Mouse (Mus musculus) kidney, postnatal 10 days (tissue): ENCODE data around the gene Bmt2.

ENCODE experiments used
- DNase-seq: peaks from one replicate; pipeline ENCODE4 v3.0.0; 2021; ENCODE audit warnings: mixed read lengths

Gene Bmt2

DNA sequence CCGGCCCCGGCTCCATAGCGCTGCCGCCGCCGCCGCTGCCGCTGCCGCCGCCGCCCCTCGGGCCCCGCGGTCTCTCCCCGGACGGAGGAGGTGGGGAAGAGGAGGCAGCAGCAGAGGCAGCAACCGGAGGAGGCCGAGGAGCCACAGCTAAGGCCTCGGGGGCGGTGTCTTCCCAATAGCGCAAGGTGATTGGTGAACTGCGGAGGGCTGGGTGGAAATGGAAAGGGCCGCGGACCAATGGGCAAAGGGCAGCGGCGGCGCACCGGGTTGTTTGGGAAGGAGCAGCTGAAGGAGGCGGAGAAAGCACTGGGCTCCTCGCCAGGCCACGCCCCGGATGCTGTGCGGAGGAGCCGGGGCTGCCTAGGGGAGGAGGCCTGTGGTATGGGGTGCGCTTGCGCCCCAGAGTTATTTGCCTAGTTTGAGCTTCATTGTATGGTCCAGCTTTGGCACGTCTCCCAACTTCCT is at the start of gene Bmt2:
TSS of gene Bmt2 (minus strand) at position 149 of the 465 bp plus-strand sequence.
- DNase-seq = peak; percentile 100

DNA sequence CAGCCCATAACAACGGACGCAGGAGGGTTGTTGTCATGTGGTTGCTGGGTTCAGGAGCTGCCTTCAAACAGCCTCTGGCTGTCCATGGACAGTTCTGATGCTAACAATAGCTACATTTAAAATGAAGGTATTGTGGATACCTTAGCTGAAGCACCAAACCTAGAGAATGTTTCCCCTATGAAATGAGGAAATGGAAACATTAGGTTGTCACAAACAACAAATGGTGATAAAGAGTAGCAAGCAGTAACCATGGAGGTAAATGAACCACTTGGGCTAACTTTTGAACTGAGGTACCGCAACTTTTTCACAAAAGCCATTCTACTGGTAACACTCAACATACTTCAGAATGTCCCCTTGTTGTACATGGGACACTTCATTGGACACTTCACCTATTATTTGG is 44.4 kb upstream of the Bmt2 start:
- DNase-seq = no peak

DNA sequence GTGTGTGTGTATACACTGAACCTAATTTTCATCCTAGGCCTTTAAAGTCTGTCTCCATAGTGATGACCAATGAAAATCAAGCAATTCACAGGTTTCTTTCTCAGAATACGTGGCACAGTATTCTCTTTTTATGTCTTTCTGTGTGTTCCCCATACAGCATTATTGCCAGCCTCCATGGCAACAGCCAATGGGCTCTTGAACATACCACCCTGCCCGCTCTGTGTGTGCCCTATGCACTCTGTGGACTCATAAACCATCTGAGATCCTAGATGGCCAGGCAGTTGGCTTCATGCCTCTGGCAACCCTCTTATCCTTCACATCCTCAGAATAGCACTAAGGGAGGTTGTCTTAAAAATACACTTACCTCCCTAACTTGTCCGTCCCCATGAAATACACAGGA is 37.1 kb upstream of the Bmt2 start:
- no peak for DNase-seq

DNA sequence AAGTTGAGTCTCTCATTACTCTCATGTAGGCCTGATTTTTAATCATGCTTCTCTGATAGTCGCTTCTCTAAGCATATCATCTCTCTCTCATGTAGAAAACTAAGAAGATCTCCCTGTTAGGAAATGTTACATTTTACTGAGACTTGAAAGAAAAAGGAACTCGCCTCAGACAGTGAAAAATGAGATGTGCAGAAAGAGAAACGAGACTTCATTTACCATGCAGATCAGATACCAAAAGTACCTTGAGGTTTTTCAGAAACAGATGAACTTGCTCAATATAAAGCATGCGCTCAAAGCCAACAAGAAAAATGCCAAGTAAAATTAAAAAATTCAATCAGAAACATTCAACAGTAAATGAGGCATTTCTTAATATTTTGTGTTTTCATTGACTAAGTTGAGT is 19.1 kb upstream of the Bmt2 start:
- no peak for DNase-seq

DNA sequence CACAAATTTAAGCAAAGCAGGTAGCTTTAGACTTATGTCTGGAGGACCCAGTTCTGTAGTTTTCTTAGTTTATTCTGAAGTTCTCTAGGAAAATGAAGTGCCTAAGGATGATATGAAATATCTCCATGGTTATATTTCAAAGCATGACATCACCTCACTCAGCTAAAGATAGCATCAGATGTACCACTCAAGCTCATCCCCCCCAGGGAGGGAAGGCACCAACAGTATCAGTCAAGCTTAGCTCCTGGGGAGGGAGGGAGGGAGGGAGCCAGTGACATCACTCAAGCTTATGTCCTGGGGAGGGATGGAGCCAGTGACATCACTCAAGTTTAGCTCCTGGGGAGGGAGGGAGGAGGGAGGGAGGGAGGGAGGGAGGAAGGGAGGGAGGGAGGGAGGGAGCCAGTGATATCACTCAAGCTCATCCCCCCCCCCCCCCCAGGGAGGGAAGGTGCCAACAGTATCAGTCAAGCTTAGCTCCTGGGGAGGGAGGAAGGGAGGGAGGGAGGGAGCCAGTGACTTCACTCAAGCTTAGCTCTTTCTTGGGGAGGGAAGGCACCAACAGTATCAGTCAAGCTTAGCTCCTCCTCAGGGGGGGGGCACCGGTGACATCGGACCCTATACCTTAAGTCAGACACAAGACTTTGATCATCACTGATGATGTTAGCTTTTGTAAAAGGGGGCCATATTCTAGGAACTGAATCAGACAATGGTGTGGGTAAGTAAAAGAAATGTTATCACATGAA is 17.5 kb upstream of the Bmt2 start:
- no peak for DNase-seq

DNA sequence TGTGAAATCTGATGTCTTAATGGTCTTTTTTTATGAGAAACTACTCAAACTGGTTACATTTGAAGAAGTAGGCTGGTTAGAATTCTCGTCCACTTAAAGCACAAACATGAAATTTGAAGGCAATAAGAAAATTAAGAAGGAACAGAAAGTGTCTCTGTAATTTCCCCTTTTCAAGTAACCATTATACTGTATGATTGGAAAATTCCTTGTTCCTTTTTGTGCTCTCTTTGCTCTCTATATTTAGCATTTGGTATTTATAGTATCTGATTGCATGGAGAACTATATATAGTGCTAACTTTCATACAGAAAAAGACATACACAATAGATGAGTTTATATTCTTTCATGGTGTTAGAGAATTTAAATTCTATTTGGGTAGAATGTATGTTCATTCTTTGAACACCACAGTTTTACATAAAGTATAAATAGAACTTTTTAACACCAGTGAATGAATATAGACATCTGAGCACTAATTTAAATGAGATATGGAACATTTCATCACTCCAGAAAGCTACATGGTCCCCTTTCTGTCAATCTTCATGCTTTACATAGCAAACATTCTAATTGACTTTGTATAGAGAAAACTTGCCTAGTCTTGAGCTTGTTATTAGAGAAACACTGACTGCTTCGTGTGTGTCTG is 14.0 kb upstream of the Bmt2 start:
- DNase-seq = no peak

DNA sequence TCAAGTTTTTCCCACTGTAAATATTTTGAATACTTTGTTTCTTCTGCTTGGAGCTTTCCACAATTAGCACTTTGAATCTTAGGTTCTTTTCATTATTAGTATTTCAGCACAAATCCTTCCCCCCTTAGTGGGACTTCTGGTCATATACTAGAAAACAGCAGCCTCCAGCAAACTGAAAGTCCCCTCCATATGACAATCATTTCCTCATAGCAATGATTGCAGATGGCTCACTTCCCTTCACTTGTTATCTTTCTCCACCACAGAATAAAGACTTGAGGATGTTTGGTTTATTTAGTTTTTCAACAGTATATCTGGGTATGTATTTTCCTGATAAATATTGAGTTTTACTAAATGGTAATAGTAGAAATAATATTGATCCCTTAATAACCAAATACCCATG is 12.6 kb upstream of the Bmt2 start:
- DNase-seq = no peak

DNA sequence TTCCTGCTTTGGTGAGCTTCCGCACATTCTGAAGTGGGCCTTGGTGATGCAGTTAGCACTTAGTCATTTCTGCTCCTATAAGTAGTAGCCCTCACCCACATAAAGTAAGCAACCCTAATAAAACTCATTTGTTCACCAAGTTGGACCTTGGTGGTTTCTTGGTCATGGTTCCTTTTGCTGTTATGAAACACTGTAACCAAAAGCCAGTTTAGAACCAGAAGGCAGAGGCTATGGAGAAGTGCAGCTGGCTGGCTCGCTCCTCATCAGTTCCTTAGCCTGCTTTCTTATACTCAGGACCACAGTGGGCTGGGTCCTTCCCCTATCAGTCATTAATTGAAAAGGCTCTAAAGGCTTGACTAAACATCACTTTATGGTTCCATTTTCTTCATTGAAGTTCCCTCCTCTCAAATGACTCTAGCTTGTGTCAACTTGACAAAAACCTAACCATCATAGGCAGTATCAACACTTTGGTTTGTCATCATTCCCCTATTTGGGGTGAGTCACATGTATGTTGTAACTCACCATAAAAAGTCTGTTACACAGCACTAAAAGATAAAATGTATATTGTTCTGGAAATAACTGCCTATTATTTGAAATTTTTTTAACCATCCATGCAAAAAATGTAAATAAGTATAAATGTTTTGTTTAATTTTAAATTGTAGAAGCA is 6.3 kb upstream of the Bmt2 start:
- DNase-seq = no peak

DNA sequence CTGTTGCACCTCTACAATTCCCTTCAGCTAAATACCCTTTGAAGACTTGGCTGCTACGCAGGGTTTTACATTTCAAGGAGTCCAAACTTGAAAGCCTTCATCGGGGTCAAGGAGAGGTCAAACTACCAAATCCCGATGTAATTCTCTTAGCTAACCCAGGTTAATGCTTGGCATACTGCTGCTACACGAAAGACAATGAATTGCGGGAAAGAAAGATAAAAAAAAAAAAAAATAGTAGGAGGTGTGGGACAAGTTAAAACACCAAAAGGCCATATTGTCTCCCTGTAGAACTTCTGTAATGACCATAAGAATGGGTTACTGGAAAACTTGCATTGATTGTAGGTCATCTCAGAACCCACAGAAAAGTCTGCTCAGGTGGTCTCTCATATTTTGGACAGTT is 583 bp upstream of the Bmt2 start:
- no peak for DNase-seq

DNA sequence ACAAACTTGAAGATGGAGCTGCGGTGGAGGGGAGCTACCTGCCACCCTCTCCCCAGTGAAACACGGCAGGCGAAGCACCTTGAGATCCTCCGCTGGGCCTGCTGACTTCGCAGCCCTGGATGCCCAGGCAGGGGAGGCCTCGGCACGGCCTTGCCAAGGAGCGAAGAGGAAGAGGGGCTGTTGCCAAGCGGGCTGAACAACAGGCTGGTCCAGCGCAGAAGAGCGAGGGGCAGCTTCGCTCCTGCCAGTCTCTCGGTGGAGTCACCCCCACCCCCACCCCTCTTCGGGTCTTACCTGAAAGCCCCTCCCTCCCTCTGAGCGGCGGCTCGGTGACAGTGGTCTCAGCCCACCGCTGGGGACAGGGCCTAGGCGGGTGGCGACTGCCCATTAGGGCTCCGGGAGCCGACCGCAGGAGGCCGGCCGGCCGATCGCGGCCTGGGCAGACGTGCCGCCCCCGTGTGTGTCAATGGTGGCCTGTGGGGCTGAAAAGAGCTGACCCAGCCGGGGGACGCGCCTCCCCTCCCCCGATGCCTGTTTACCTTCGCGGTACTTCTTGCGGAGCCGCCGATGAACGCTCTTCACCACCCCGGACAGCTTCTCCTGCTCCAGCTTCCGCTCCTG is 515 bp downstream of the Bmt2 start:
- peak; percentile 66 for DNase-seq

DNA sequence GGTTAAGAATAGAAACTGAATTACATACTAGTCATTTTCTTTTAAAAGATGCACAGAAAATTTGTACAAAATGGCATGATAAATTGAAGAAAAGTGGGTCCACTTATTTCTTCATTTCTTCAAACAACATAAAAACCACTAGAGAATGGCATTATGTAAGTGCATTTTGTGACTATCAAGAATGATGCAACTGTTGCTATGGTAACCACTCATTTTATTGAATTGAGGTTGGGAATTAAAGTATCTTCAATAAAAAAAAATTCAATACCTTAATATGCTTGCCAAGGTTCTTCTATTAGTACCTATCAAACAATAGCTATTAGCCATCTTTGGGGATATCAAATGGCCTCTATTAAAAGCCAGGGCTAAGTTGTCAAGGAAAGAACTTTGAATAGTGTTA is 1.6 kb downstream of the Bmt2 start:
- no peak for DNase-seq

DNA sequence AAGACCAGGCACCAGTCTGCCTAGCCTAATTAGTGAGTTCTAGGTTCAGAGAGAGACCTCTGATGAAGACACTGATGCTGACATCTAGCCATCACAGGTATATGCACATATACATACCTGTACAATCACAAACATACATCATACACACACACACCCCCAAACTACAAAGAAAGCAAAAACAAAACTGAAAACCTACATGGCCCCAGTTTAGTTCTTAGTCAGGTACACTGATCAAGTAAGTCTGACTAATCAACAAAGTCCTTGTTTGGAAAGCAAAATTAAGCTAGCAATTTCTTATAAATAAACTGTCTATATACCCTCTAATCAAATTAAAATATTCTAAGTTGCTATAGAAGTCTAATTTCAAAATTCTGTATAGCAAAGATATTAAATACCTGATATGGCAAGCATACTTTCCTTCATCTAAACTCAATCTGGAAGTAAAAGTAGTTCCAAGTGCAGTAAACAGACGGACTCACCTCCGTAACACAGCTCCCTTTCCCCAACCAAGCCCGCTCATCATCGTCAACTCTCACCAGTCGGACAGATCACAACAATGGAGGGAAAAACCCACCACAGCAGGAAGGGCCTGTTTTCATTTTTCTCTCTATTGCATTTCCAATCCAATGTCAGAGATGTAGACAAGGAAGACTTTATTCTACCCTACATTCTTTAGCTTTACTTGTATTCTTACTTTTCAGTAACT is 3.0 kb downstream of the Bmt2 start:
- DNase-seq = no peak

DNA sequence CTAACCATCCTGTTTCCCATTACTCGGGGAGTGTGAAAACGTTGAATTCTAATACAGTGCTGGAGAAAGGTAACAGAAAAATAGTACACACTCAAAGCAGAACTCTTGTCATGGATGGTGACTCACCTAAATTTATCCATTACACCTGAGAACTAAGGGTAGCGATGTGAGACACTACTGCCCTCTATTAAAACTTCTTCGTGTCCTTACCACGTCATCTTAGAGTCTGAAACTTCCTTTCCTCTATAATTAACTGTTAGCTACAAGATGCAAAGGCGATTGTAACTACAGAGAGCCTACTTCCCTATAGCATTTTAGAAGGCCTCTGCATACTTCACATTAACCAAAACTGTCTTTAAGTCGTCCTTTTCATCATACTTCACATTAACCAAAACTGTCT is 12.1 kb downstream of the Bmt2 start:
- no peak for DNase-seq

DNA sequence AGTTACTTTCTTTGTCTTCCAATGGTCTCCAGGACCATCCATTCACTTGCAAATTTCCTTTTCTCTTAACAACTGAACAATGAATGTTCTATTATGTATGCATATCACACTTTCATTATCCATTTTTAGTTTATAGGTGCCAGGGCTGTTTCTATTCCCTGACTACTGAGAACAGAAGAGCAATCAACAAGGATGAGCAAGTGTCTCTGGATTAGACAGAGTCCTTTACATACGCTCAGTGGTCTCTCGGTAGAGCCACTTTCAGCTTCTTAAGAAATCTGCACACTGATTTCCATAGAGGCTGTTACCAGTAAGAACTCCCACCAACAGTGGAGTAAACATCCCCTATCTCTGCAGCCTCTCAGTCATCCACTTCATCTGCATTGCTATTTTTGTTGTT is 19.8 kb downstream of the Bmt2 start:
- DNase-seq = no peak

DNA sequence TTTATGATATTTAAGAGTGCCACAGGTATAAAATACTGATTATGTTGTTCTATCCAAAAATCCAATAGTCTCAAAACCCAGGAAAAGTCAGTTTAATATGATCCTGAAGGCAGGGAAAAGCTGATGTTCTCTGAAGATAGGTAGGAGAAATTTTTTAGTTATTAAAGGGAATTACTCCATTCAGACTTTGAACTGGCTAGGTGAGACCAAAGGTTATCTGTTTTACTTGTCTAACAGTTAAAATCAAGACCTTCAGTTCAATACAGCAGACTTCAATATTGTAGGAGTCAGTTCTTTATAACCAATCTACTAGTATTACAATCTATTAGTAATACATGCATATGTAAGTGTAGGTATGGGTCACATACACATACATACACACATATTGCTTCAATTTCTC is 23.7 kb downstream of the Bmt2 start:
- no peak for DNase-seq

DNA sequence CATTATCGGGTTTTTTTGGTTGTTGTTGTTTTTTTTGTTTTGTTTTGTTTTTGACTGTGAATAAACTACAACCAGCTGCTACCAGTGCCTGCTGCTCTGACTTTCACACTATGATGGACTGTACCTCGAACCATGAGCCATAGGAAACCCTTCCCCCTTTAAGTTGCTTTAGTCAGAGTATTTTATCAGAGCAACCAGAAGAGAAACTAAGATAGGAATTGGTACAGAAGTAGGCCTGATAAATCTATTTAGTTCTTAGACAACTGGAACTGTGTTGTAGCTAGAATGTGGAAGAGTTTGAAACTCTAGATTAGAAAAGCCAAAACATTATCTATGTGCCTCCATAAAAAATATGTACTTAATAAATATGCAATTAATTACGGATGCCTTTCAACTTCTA is 25.5 kb downstream of the Bmt2 start:
- DNase-seq = no peak

DNA sequence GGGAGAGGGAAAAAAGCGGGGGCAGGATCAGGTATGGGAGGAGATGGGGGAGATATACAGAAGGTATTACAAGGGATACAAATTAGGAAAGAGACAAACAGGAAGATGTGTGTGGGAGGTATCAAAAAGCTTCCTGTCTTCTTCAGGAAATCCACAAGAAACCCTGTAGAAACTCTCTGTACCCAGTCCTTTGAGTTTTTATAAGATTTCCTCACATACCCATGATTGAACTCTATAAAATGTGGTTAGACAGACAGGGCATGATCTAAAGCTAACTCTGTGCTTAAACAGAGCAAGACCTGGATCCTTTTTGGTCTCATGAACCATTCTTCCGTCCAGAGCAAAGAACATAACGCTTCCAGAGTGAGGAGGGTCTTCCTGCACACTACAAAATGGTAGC is 26.9 kb downstream of the Bmt2 start:
- no peak for DNase-seq

DNA sequence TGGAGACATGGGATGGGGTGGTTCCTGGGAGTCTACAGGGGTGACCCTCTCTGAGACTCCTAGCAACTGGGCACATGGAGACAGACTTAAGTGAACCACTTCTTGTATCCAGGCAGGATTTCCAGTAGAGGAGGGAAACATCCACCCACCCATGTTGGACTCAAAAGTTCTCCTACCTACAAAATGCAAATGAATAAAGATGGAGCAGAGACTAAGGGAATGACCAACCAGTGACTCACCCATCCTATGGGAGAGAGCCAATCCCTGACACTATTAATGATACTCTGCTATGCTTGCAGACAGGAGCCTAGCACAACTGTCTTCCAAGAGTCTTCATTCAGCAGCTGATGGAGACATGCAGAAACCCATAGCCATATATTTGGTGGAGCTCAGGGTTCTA is 29.5 kb downstream of the Bmt2 start:
- DNase-seq = no peak

DNA sequence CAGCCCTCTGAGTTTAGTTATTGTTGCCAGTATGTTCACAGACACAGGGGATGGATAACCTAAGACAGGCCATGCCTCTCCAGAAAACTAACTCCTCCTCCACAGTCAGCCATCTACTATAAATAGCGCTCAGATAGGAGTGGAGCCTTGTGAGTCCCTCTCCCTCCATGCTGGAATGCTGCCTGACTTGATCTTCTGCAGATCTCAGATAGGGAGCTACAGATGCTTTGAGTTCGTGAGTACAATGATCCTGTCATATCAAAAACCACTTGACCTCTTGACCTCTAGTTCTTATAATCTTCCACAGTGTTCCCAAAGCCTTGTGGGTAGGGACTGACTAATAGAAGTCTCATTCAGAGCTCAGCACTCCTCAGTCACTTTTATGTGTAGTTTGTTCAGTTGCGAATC is 41.2 kb downstream of the Bmt2 start:
- no peak for DNase-seq

DNA sequence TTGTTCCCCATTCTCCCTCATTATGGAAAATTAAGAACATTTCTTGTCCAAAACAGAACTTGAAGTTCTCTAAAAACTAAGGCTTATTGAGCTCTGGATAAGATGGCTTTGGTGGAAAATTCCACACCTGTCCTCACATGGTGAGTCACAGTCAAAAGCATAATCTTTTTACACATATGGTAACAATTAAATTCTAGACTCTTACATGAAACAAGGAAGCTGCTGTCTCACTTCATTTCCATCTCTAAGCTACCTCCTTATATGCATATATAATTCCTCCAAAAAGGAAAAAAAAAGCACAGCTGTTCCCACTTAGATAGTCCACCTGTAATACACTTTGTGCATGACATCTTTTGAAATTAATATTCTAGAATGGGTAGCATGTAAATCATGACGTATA is 45.2 kb downstream of the Bmt2 start:
- no peak for DNase-seq

DNA sequence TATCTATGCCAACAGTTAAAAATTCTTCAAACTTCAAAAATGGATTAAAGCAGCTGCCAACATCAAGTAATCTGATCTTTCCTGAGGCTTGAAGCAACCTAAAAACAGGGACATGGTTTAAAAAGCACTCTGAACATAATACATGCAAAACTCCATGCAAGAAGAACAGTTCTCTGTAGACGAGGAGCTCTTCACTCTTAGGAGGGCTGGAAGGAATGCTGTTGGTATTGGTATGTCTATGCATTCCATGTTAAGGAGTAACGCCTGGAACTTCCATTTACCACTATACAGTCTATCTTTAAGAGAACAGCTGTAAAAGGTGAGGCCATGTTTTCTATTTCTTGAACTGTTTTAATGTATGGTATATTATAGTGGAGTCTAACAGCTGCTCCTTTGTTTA is 47.2 kb downstream of the Bmt2 start:
- no peak for DNase-seq

DNA sequence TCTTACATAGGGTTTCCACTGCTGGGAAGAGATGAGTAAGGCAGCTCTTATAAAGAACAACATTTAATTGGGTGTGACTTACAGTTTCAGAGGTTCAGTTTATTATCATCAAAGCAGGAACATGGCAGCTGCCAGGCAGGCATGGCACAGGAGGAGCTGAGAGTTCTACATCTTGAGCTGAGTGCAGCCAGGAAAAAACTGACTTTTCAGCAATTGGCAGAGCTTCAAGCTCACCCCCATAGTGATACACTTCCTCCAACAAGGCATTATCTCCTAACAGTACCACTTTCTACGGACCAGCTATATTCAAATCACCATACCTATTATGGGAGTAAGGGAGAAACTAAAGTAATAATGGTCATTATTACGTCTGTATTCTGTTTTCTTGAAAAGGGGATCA is 58.1 kb downstream of the Bmt2 start:
- no peak for DNase-seq

DNA sequence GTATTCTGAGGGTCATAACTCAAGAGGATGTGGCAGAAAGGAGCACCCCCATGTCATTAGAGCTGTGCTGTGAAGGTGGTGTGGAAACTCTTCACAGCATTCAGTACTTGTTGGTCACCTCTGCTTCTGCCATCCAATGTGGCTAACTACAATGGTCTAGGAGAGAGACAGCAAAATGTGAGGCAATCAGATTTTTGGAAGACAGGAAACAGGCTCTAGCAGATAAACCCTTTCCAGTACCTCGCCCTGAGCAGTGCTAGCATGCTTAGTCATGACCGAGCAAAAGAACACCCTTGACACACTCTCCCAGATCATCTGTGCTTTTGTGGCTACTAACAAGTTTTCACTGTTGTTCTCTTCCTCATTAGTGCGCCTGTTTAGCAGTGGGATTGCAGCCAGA is 60.7 kb downstream of the Bmt2 start:
- DNase-seq = no peak
